21 mouse cellular contexts compared by ENCODE assay signal in genomic region chr15:79135783-79136575, GRCm38 (mm10). TPM values are rescaled to one million over a fixed set of nuclear protein-coding genes. Genes with fewer than 3 reads are reported as not detected.
A peak's percentile ranks its signal among the peaks of the same experiment; 100 is the strongest.
DNase-seq lines count a peak whose midpoint lies in the region; ATAC-seq and TF ChIP-seq lines count a peak whose summit lies in the region.
"Had no signal": no experiment of that assay in that cellular context is flagged by ENCODE, and none has a peak within 500 bp of the region (broad histone marks: within the 10 kb centered on the region; RNA-seq: fewer than 3 reads in every experiment).

No protein-coding gene starts in this region.

- no peak overlapping the region for H3K9ac ChIP-seq in hindbrain, embryonic 16.5 days (ENCODE audit: low read depth, low read length)
- H3K9ac ChIP-seq in midbrain, embryonic 13.5 days (replicated peaks), result peak overlapping the region; percentile 10; the same call in 1 of the 2 replicates
- H3K9ac ChIP-seq in midbrain, embryonic 11.5 days (ENCODE audit: low read length), result no peak overlapping the region
- no peak overlapping the region for H3K9ac ChIP-seq in kidney, postnatal 0 days (ENCODE audit: low read depth, low read length)
- H3K9ac ChIP-seq in intestine, postnatal 0 days (ENCODE audit: low read depth, low read length), result no peak overlapping the region
- H3K9ac ChIP-seq: embryonic facial prominence, embryonic 12.5 days; intestine, embryonic 15.5 days; liver, postnatal 0 days; midbrain, embryonic 12.5 days had no signal

- peaks cover 6% of the 10 kb centered on the region for H3K4me1 ChIP-seq in hindbrain, embryonic 16.5 days (ENCODE audit: control insufficient read depth, insufficient read depth, low read depth, low read length)
- peaks cover 14% of the 10 kb centered on the region for H3K4me1 ChIP-seq in hindbrain, embryonic 10.5 days (replicated peaks)
- peaks cover 6% of the 10 kb centered on the region for H3K4me1 ChIP-seq in midbrain, embryonic 13.5 days (replicated peaks)
- no peaks in the 10 kb centered on the region for H3K4me1 ChIP-seq in midbrain, embryonic 11.5 days (ENCODE audit: control insufficient read depth, insufficient read depth, low read length)
- H3K4me1 ChIP-seq in kidney, postnatal 0 days (replicated peaks; ENCODE audit: insufficient read depth, low read length), result peaks cover 15% of the 10 kb centered on the region; the same call in 1 of the 2 replicates
- 0 out of 2 replicates have a peak, but pooled peaks cover 3% of the 10 kb centered on the region for H3K4me1 ChIP-seq in intestine, postnatal 0 days (replicated peaks; ENCODE audit: control insufficient read depth, insufficient read depth, low read length)
- H3K4me1 ChIP-seq: embryonic facial prominence, embryonic 12.5 days; intestine, embryonic 15.5 days had no signal

- H3K27me3 ChIP-seq in hindbrain, embryonic 16.5 days (replicated peaks; ENCODE audit: control insufficient read depth, insufficient read depth, low read length), result no peaks in the 10 kb centered on the region
- H3K27me3 ChIP-seq in hindbrain, embryonic 10.5 days (ENCODE audit: insufficient read depth, poor library complexity, severe bottlenecking), result 0 out of 2 replicates have a peak, but pooled peaks cover 4% of the 10 kb centered on the region
- H3K27me3 ChIP-seq in midbrain, embryonic 13.5 days, result no peaks in the 10 kb centered on the region
- H3K27me3 ChIP-seq in midbrain, embryonic 11.5 days (ENCODE audit: control insufficient read depth, insufficient read depth, low read length), result no peaks in the 10 kb centered on the region
- H3K27me3 ChIP-seq in kidney, postnatal 0 days (ENCODE audit: insufficient read depth, low read length), result no peaks in the 10 kb centered on the region
- no peaks in the 10 kb centered on the region for H3K27me3 ChIP-seq in myocyte (ENCODE audit: control insufficient read depth, insufficient read depth, insufficient read length)
- H3K27me3 ChIP-seq in intestine, postnatal 0 days (replicated peaks; ENCODE audit: control insufficient read depth, insufficient read depth, low read length), result no peaks in the 10 kb centered on the region
- H3K27me3 ChIP-seq: embryonic facial prominence, embryonic 12.5 days; intestine, embryonic 15.5 days; midbrain, embryonic 12.5 days; Patski had no signal

- H3K27ac ChIP-seq in hindbrain, embryonic 16.5 days (ENCODE audit: low read depth, low read length), result no peak overlapping the region
- no peak overlapping the region for H3K27ac ChIP-seq in hindbrain, embryonic 10.5 days
- H3K27ac ChIP-seq in midbrain, embryonic 13.5 days, result no peak overlapping the region
- no peak overlapping the region for H3K27ac ChIP-seq in midbrain, embryonic 11.5 days (ENCODE audit: low read depth, low read length)
- peak overlapping the region; percentile 42; the same call in 1 of the 2 replicates for H3K27ac ChIP-seq in kidney, postnatal 0 days
- H3K27ac ChIP-seq in intestine, postnatal 0 days (ENCODE audit: low read depth, low read length), result no peak overlapping the region
- H3K27ac ChIP-seq: forebrain, embryonic 10.5 days; intestine, embryonic 15.5 days; midbrain, embryonic 12.5 days had no signal

- no peak overlapping the region for H3K4me2 ChIP-seq in hindbrain, embryonic 16.5 days (ENCODE audit: low read length)
- no peak overlapping the region for H3K4me2 ChIP-seq in midbrain, embryonic 13.5 days (replicated peaks)
- H3K4me2 ChIP-seq in midbrain, embryonic 11.5 days, result no peak overlapping the region
- H3K4me2 ChIP-seq in kidney, postnatal 0 days (ENCODE audit: low read length), result no peak overlapping the region
- H3K4me2 ChIP-seq in myocyte (ENCODE audit: low read depth), result no peak overlapping the region
- no peak overlapping the region for H3K4me2 ChIP-seq in intestine, postnatal 0 days (replicated peaks; ENCODE audit: low read depth)
- H3K4me2 ChIP-seq: embryonic facial prominence, embryonic 12.5 days; heart, embryonic 11.5 days; intestine, embryonic 15.5 days; midbrain, embryonic 12.5 days had no signal

- peaks cover 10% of the 10 kb centered on the region; the same call in 1 of the 2 replicates for H3K36me3 ChIP-seq in hindbrain, embryonic 16.5 days (ENCODE audit: control insufficient read depth, insufficient read depth, low read length)
- H3K36me3 ChIP-seq in hindbrain, embryonic 10.5 days, result peaks cover 34% of the 10 kb centered on the region
- H3K36me3 ChIP-seq in midbrain, embryonic 13.5 days, result peaks cover 35% of the 10 kb centered on the region
- H3K36me3 ChIP-seq in midbrain, embryonic 11.5 days (ENCODE audit: control insufficient read depth, insufficient read depth, low read length), result 0 out of 2 replicates have a peak, but pooled peaks cover 4% of the 10 kb centered on the region
- H3K36me3 ChIP-seq in kidney, postnatal 0 days (ENCODE audit: insufficient read depth, low read length), result peaks cover 23% of the 10 kb centered on the region; the same call in 1 of the 2 replicates
- H3K36me3 ChIP-seq in myocyte (ENCODE audit: control insufficient read depth, insufficient read depth), result peaks cover 11% of the 10 kb centered on the region
- H3K36me3 ChIP-seq in intestine, postnatal 0 days (ENCODE audit: control insufficient read depth, insufficient read depth), result peaks cover 27% of the 10 kb centered on the region

- no peak overlapping the region for H3K4me3 ChIP-seq in hindbrain, embryonic 16.5 days (ENCODE audit: low read length)
- H3K4me3 ChIP-seq in hindbrain, embryonic 10.5 days, result no peak overlapping the region
- no peak overlapping the region for H3K4me3 ChIP-seq in midbrain, embryonic 13.5 days (replicated peaks)
- no peak overlapping the region for H3K4me3 ChIP-seq in midbrain, embryonic 11.5 days (ENCODE audit: low read depth, low read length)
- H3K4me3 ChIP-seq in kidney, postnatal 0 days (replicated peaks; ENCODE audit: low read depth, low read length), result no peak overlapping the region
- no peak overlapping the region for H3K4me3 ChIP-seq in myocyte
- no peak overlapping the region for H3K4me3 ChIP-seq in intestine, postnatal 0 days (ENCODE audit: low read depth, low read length)
- H3K4me3 ChIP-seq: embryonic facial prominence, embryonic 12.5 days; forebrain, embryonic 10.5 days; intestine, embryonic 15.5 days; midbrain, embryonic 12.5 days had no signal

- no peaks in the 10 kb centered on the region for H3K9me3 ChIP-seq in hindbrain, embryonic 16.5 days (ENCODE audit: control insufficient read depth, low read length)
- no peaks in the 10 kb centered on the region for H3K9me3 ChIP-seq in hindbrain, embryonic 10.5 days
- H3K9me3 ChIP-seq in midbrain, embryonic 13.5 days, result no peaks in the 10 kb centered on the region
- H3K9me3 ChIP-seq in midbrain, embryonic 11.5 days (ENCODE audit: control insufficient read depth, low read length), result no peaks in the 10 kb centered on the region
- no peaks in the 10 kb centered on the region for H3K9me3 ChIP-seq in kidney, postnatal 0 days (replicated peaks; ENCODE audit: low read length)
- no peaks in the 10 kb centered on the region for H3K9me3 ChIP-seq in intestine, postnatal 0 days (ENCODE audit: control insufficient read depth)
- H3K9me3 ChIP-seq: embryonic facial prominence, embryonic 12.5 days; forebrain, embryonic 10.5 days; intestine, embryonic 15.5 days; midbrain, embryonic 12.5 days had no signal

- WGBS in hindbrain, embryonic 16.5 days, result 64% methylated on average over 11 of the region's 11 CpGs
- WGBS in hindbrain, embryonic 10.5 days, result 75% methylated on average over 11 of the region's 11 CpGs
- WGBS in midbrain, embryonic 13.5 days, result 73% methylated on average over 11 of the region's 11 CpGs
- 76% methylated on average over 11 of the region's 11 CpGs for WGBS in midbrain, embryonic 11.5 days
- 42% methylated on average over 11 of the region's 11 CpGs for WGBS in kidney, postnatal 0 days
- WGBS in intestine, postnatal 0 days, result 70% methylated on average over 11 of the region's 11 CpGs

- DNase-seq in hindbrain, embryonic 10.5 days (ENCODE audit: low spot score), result no peak
- no peak for DNase-seq in midbrain, embryonic 11.5 days (ENCODE audit: low spot score, missing footprints)
- DNase-seq in kidney, postnatal 0 days (ENCODE audit: low spot score), result peak; percentile 44
- no peak for DNase-seq in T-cell, adult 2 months (ENCODE audit: low spot score)
- DNase-seq: cerebellum, postnatal 14 days; gastrocnemius, postnatal 36 days; layer of hippocampus, postnatal 36 days; left cerebral cortex, postnatal 4 days; liver, postnatal 0 days; right cerebral cortex, postnatal 25 days; thymus, postnatal 36 days had no signal

- no peak for TF ChIP-seq CTCF in kidney, postnatal 0 days (IDR thresholded peaks at IDR 0.05; ENCODE audit: low read depth)
- TF ChIP-seq CTCF in intestine, postnatal 0 days (IDR thresholded peaks at IDR 0.05; ENCODE audit: low read depth), result no peak

- H3ac ChIP-seq in myocyte (ENCODE audit: control insufficient read depth, insufficient read length), result no peak overlapping the region

- no peaks in the 10 kb centered on the region for H3K79me2 ChIP-seq in myocyte (ENCODE audit: control insufficient read depth, insufficient read depth)

- TF ChIP-seq POLR2A in myocyte (IDR thresholded peaks at IDR 0.05; ENCODE audit: insufficient read length, low read depth), result no peak

- ATAC-seq in hindbrain, embryonic 16.5 days, result 0 out of 2 replicates have a peak, but pooled peaks have one; percentile 13
- no peak for ATAC-seq in midbrain, embryonic 13.5 days
- ATAC-seq in midbrain, embryonic 11.5 days (ENCODE audit: low FRiP score), result no peak
- no peak; the same call in 1 of the 2 replicates for ATAC-seq in kidney, postnatal 0 days (replicated peaks; ENCODE audit: low FRiP score, low read depth)
- no peak for ATAC-seq in intestine, postnatal 0 days
- ATAC-seq: intestine, embryonic 15.5 days; liver, postnatal 0 days; Patski had no signal

RNA-seq across cellular contexts. Expression of gene Polr2f, which starts 4.8 kb away (rescaled TPM):
- polyA plus RNA-seq in hindbrain, embryonic 16.5 days (2015; fragmentation: Nextera tagmentation; extraction: Ambion mirVana), result 258 and 285 TPM in 2 replicates
- polyA plus RNA-seq in hindbrain, embryonic 10.5 days (2016; fragmentation: Nextera tagmentation; extraction: Ambion mirVana), result 383 and 404 TPM in 2 replicates
- polyA plus RNA-seq in midbrain, embryonic 13.5 days (2015; fragmentation: Nextera tagmentation; extraction: Ambion mirVana), result 295 and 296 TPM in 2 replicates
- polyA plus RNA-seq in midbrain, embryonic 11.5 days (2014; fragmentation: Nextera tagmentation; extraction: Ambion mirVana), result 354 and 362 TPM in 2 replicates
- 314 and 321 TPM in 2 replicates for polyA plus RNA-seq in kidney, postnatal 0 days (2015; fragmentation: Nextera tagmentation; extraction: Ambion mirVana)
- polyA plus RNA-seq in myocyte (2012; fragmentation: generic; extraction: Trizol), result 388 TPM
- polyA plus RNA-seq in intestine, postnatal 0 days (2015; fragmentation: Nextera tagmentation; extraction: Ambion mirVana), result 256 and 266 TPM in 2 replicates

RNA-seq across cellular contexts. Expression of gene 1700088E04Rik, which starts 5.1 kb away (rescaled TPM):
- 18.0 and 20.2 TPM in 2 replicates for polyA plus RNA-seq in hindbrain, embryonic 16.5 days (2015; fragmentation: Nextera tagmentation; extraction: Ambion mirVana)
- 9.8 and 16.1 TPM in 2 replicates for polyA plus RNA-seq in hindbrain, embryonic 10.5 days (2016; fragmentation: Nextera tagmentation; extraction: Ambion mirVana)
- polyA plus RNA-seq in midbrain, embryonic 13.5 days (2015; fragmentation: Nextera tagmentation; extraction: Ambion mirVana), result 14.0 and 16.6 TPM in 2 replicates
- polyA plus RNA-seq in midbrain, embryonic 11.5 days (2014; fragmentation: Nextera tagmentation; extraction: Ambion mirVana), result 9.5 and 10.2 TPM in 2 replicates
- 12.9 and 15.2 TPM in 2 replicates for polyA plus RNA-seq in kidney, postnatal 0 days (2015; fragmentation: Nextera tagmentation; extraction: Ambion mirVana)
- 15.2 TPM for polyA plus RNA-seq in myocyte (2012; fragmentation: generic; extraction: Trizol)
- 4.2 and 5.2 TPM in 2 replicates for polyA plus RNA-seq in intestine, postnatal 0 days (2015; fragmentation: Nextera tagmentation; extraction: Ambion mirVana)

RNA-seq across cellular contexts. Expression of gene Micall1, which starts 27.3 kb away (rescaled TPM):
- polyA plus RNA-seq in hindbrain, embryonic 16.5 days (2015; fragmentation: Nextera tagmentation; extraction: Ambion mirVana), result 11.6 and 13.9 TPM in 2 replicates
- polyA plus RNA-seq in hindbrain, embryonic 10.5 days (2016; fragmentation: Nextera tagmentation; extraction: Ambion mirVana), result 7.0 and 8.8 TPM in 2 replicates
- polyA plus RNA-seq in midbrain, embryonic 13.5 days (2015; fragmentation: Nextera tagmentation; extraction: Ambion mirVana), result 8.6 and 9.5 TPM in 2 replicates
- 5.2 and 5.4 TPM in 2 replicates for polyA plus RNA-seq in midbrain, embryonic 11.5 days (2014; fragmentation: Nextera tagmentation; extraction: Ambion mirVana)
- 5.9 and 6.6 TPM in 2 replicates for polyA plus RNA-seq in kidney, postnatal 0 days (2015; fragmentation: Nextera tagmentation; extraction: Ambion mirVana)
- polyA plus RNA-seq in myocyte (2012; fragmentation: generic; extraction: Trizol), result 18.0 TPM
- polyA plus RNA-seq in intestine, postnatal 0 days (2015; fragmentation: Nextera tagmentation; extraction: Ambion mirVana), result 3.7 and 5.0 TPM in 2 replicates

RNA-seq across cellular contexts. Expression of gene Sox10, which starts 29.1 kb away (rescaled TPM):
- polyA plus RNA-seq in hindbrain, embryonic 16.5 days (2015; fragmentation: Nextera tagmentation; extraction: Ambion mirVana), result 9.0 and 9.5 TPM in 2 replicates
- 9.2 and 28.1 TPM in 2 replicates for polyA plus RNA-seq in hindbrain, embryonic 10.5 days (2016; fragmentation: Nextera tagmentation; extraction: Ambion mirVana)
- 0.58 and 0.67 TPM in 2 replicates for polyA plus RNA-seq in midbrain, embryonic 13.5 days (2015; fragmentation: Nextera tagmentation; extraction: Ambion mirVana)
- 0.64 and 0.95 TPM in 2 replicates for polyA plus RNA-seq in midbrain, embryonic 11.5 days (2014; fragmentation: Nextera tagmentation; extraction: Ambion mirVana)
- polyA plus RNA-seq in kidney, postnatal 0 days (2015; fragmentation: Nextera tagmentation; extraction: Ambion mirVana), result 0.23 and 0.25 TPM in 2 replicates
- polyA plus RNA-seq in myocyte (2012; fragmentation: generic; extraction: Trizol), result not detected
- 2.8 and 3.5 TPM in 2 replicates for polyA plus RNA-seq in intestine, postnatal 0 days (2015; fragmentation: Nextera tagmentation; extraction: Ambion mirVana)
- polyA plus RNA-seq: Patski had no signal
